Mouse (Mus musculus): ENCODE data around the gene Olfr706.
"Not testable (repeated sequence)": the region's sequence is repeated elsewhere in the genome, so short reads cannot be mapped to it uniquely, and the experiment has no call there.

Olfr706 gene

DNA sequence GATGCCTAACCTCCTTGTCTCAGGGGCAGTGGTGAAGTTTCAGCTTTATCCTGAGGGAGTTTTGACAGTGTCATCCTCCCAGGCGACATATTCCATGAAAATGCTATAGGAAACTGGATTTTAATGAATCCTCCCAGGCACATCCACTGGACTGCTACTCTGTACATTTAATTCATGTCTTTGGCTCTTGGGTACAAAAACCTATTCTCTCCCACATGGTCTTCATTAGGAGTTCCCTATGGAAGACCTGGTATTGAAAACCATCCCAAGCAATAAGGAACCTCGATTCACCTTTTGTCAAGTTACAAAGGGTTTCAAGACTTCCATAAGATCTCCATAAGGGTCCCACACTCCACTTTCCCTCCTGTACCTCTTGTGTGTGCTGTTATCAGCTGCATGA lies at the start of gene Olfr706:
Gene Olfr706 (minus strand): TSS at position 101 of the 400 bp plus-strand sequence.
- DNase-seq (ENCODE audit: low spot score): no peak

- no peak for DNase-seq (ENCODE audit: low spot score)
Observed at GRCm38 (mm10) chr7:106932119-106932518, 44.2 kb upstream of the Olfr706 start, which contains the start of gene Olfr709-ps1. Gene Olfr709-ps1 (minus strand): TSS chr7:106932219.

- DNase-seq (ENCODE audit: low spot score): not testable (repeated sequence)
Observed at GRCm38 (mm10) chr7:106920961-106921360, 33.0 kb upstream of the Olfr706 start.

GRCm38 (mm10) chr7:106907676-106908075 lies 19.7 kb upstream of the Olfr706 start, which contains the start of gene Olfr1532-ps1:
Gene Olfr1532-ps1 (plus strand): TSS chr7:106908001.
- no peak for DNase-seq (ENCODE audit: low spot score)

- DNase-seq (ENCODE audit: low spot score): not testable (repeated sequence)
Observed at GRCm38 (mm10) chr7:106901141-106901540, 13.2 kb upstream of the Olfr706 start, which contains the start of gene Olfr707. Gene Olfr707 (minus strand): TSS chr7:106901241.

DNA sequence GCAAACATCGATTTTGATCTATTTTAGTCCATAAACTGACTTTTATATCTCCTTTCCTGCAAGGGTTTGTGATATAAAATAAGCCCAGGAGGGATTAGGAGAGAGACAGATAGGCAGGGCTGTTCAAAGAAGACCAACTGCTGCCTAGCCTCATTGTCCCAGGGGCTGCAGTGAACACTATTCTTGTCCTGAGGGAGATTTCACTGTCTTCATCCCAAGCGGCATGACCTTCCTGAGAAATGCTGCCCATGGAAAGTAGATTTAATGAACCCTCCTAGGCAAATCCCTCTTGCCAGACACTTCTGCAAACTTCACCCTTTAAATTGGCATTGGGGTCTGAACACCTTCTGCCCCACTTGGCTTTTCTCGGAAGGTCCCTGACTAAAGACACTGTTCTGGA lies 11.2 kb downstream of the Olfr706 start, which contains the start of gene Olfr705:
Gene Olfr705 (minus strand): TSS at position 101 of the 400 bp plus-strand sequence.
- no peak for DNase-seq (ENCODE audit: low spot score)

- no peak for DNase-seq (ENCODE audit: low spot score)
Observed at GRCm38 (mm10) chr7:106862885-106863284, 25.1 kb downstream of the Olfr706 start, which contains the start of gene Olfr704. Gene Olfr704 (plus strand): TSS chr7:106863185.

- no peak for DNase-seq (ENCODE audit: low spot score)
Observed at GRCm38 (mm10) chr7:106843060-106843459, 44.9 kb downstream of the Olfr706 start, which contains the start of gene Olfr703. Gene Olfr703 (plus strand): TSS chr7:106843360.

DNA sequence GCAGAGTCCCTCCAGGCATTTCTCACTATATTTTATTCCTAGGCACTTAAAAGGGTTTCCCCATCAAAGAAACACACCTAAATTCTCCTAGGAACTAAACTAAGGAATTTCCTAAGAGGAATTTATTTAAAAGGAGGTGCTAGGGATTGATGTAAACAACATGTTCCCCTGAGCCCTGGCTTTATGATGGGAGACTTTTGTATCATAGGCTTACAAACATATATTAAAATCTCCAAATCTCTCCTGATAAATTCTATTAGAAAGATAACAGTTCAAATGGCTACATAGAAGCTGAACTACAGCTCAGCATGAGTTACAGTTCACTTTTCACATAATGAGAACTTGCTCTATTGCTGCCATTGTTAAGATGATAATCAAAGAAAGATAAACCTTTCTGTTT lies 54.2 kb downstream of the Olfr706 start, which contains the start of gene Olfr702:
Gene Olfr702 (minus strand): TSS at position 101 of the 400 bp plus-strand sequence.
- DNase-seq (ENCODE audit: low spot score): no peak
